Mouse (Mus musculus) G1E (cell line): ENCODE data around the gene Ipmk.

ENCODE experiments used
- CTCF ChIP-seq: IDR thresholded peaks from 2 replicates; pipeline ENCODE4 v1.5.1; 2012; ENCODE audit warnings: low read depth, low read length, inconsistent platforms, mixed read lengths
- POLR2AphosphoS5 ChIP-seq: IDR thresholded peaks from 2 replicates; pipeline ENCODE4 v1.6.1; 2012; ENCODE audit warnings: low read depth, low read length, inconsistent platforms; ENCODE audit not compliant: insufficient replicate concordance
- TAL1 ChIP-seq: conservative IDR thresholded peaks from 2 replicates; pipeline ENCODE4 v1.6.1; 2012; ENCODE audit warnings: low read depth, low read length, inconsistent platforms, mixed read lengths

DNA sequence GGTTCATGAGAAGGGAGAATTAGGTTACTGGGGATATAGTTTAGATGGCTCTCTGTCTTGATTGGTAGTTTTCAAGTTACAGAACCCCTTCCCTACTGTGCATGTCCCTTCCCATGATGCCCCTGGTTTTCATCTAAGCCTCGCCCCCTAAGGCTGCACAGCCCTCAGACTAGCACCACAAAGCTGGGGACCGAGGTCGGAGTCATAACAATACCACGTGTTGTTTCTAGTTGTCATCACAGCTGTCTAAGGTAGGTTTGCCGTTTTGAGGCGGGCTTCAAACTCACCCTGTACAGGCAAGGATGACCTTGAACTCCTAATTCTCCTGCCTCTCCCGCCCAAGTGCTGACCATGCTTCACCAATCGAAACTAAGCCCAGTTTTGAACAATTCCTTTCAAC lies 52.4 kb downstream of the Ipmk start:
- no peak for TF ChIP-seq POLR2AphosphoS5
- no peak for TF ChIP-seq CTCF
- TF ChIP-seq TAL1: no peak
